28 mouse cellular contexts compared by ENCODE assay signal in genomic region chr5:113687514-113687913, GRCm38 (mm10). TPM values are rescaled to one million over a fixed set of nuclear protein-coding genes. Genes with fewer than 3 reads are reported as not detected.
"Had no signal": no experiment of that assay in that cellular context is flagged by ENCODE, and none has a peak within 500 bp of the region (broad histone marks: within the 10 kb centered on the region; RNA-seq: fewer than 3 reads in every experiment).

No protein-coding gene starts in this region.

- H3K27ac ChIP-seq: lung, embryonic 15.5 days; macrophage; midbrain, embryonic 15.5 days; neural tube, embryonic 12.5 days had no signal

- DNase-seq: lung, adult 2 months; lung, postnatal 14 days; lung, postnatal 36 days; retina, postnatal 1 day; right cerebral cortex, adult 18-20 months; right cerebral cortex, postnatal 25 days; right cerebral cortex, postnatal 4 days; spleen, adult 18-20 months; thymus, adult 18-20 months; thymus, postnatal 14 days; thymus, postnatal 36 days had no signal

- H3K36me3 ChIP-seq: lung, embryonic 15.5 days; midbrain, embryonic 13.5 days; midbrain, embryonic 15.5 days; neural tube, embryonic 12.5 days had no signal

- H3K4me1 ChIP-seq: lung, embryonic 15.5 days; megakaryocyte, embryonic 14.5 days had no signal

- H3K9me3 ChIP-seq: lung, embryonic 15.5 days; midbrain, embryonic 13.5 days; midbrain, embryonic 15.5 days; neural tube, embryonic 12.5 days had no signal

- H3K4me3 ChIP-seq: lung, embryonic 15.5 days; midbrain, embryonic 13.5 days; midbrain, embryonic 15.5 days; neural tube, embryonic 12.5 days had no signal

- H3K27me3 ChIP-seq: lung, embryonic 15.5 days; midbrain, embryonic 15.5 days; neural tube, embryonic 12.5 days had no signal

RNA-seq across cellular contexts. Expression of gene 1700069L16Rik, which starts 37.1 kb away (rescaled TPM):
- total RNA-seq: megakaryocyte progenitor cell, adult 5-6 weeks; midbrain, postnatal 0 days; monocyte, adult 5-6 weeks; neutrophil, adult 5-6 weeks had no signal
- polyA plus RNA-seq: lung, adult 2 months; lung, embryonic 15.5 days; lung, postnatal 0 days; macrophage; midbrain, embryonic 11.5 days; midbrain, embryonic 13.5 days; midbrain, embryonic 15.5 days; midbrain, postnatal 0 days; neural tube, embryonic 12.5 days; neural tube, embryonic 14.5 days; small intestine, adult 2 months; stomach, embryonic 14.5 days; stomach, embryonic 16.5 days; thymus, postnatal 0 days had no signal
